Mouse (Mus musculus): ENCODE results near the gene Gm11549. TPM values are rescaled to one million over a fixed set of nuclear protein-coding genes. Genes with fewer than 3 reads are reported as not detected.

Gene Gm11549
- polyA plus RNA-seq, 1 experiment from 2014 or later, result 0.07 TPM

DNA sequence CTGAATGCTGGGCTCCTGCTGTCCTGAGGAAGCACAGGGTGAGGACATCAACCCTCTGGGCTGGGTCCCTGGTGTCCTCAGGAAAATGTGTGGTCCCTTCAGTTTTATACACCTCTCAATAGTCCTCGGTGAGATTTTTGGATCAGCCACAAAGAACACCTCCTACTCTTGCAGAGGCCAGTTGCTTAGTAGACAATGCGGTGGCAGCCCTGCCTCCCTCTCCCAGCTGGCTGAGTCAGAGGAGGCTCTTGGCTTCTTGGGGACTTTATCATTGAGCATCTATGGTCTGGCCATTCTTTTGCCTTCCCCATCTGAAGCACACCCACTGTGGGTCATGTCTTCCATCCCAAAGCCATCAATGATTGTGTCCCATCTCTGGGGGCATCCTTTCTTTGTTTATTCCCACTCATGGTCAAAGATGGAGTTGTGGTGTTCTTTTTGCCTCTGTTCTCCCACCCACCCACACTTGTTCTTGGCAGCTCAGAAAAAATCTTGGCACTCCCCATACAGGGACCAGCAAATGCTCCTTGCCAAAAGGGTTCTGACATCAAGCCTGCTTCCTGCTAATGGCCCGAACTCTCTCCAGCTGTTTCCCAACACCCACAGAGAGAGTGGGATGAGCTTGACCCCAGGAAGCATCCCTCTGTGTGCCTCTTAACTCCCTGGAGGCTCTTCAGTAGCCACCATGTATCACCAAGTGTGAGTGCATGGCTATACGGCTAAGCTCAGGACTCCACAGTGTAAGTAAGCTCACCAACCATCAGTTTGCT, 16.3 kb upstream of the Gm11549 start:
- H3K9ac ChIP-seq, result no peak overlapping the region
- H3K4me2 ChIP-seq, result no peak overlapping the region
- WGBS, result 84% methylated on average over 4 of the region's 4 CpGs
- H3K27me3 ChIP-seq, result peaks cover 6% of the 10 kb centered on the region
- H3K4me3 ChIP-seq, result no peak overlapping the region
- H3K9me3 ChIP-seq, result no peaks in the 10 kb centered on the region
- no peaks in the 10 kb centered on the region for H3K36me3 ChIP-seq
- H3K4me1 ChIP-seq, result peaks cover under 1% of the 10 kb centered on the region; the same call in 1 of the 2 replicates
- H3K27ac ChIP-seq, result no peak overlapping the region
- ATAC-seq (ENCODE audit: insufficient number of reproducible peaks, insufficient read depth, low FRiP score, low TSS enrichment, low read depth), result no peak

DNA sequence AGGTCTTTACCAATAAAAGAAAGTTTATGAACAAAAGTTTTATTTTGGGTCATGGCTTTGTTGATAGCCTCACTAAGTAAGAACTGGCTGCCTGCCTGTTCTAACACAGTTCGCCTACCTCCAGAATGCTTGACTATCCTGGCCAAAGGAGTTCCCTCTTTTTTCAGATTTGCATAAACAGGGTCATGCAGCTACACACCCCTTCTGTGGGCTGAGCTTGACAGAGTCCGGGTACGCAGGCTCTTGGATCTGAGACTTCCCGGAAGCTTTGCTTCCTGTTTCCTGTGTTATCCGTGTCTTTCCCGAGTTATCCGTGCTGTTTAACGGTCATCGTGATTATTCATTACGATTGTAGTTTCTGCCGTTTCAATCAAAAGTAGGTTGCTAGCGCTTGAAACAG, 14.4 kb upstream of the Gm11549 start:
- H3K36me3 ChIP-seq, result no peaks in the 10 kb centered on the region
- H3K27me3 ChIP-seq, result peaks cover 22% of the 10 kb centered on the region
- H3K27ac ChIP-seq, result no peak overlapping the region
- WGBS, result 88% methylated on average over 12 of the region's 12 CpGs
- H3K4me3 ChIP-seq, result no peak overlapping the region
- H3K9ac ChIP-seq, result no peak overlapping the region
- no peak for ATAC-seq (ENCODE audit: insufficient number of reproducible peaks, insufficient read depth, low FRiP score, low TSS enrichment, low read depth)
- peaks cover 11% of the 10 kb centered on the region for H3K4me1 ChIP-seq
- no peak overlapping the region for H3K4me2 ChIP-seq
- no peaks in the 10 kb centered on the region for H3K9me3 ChIP-seq

DNA sequence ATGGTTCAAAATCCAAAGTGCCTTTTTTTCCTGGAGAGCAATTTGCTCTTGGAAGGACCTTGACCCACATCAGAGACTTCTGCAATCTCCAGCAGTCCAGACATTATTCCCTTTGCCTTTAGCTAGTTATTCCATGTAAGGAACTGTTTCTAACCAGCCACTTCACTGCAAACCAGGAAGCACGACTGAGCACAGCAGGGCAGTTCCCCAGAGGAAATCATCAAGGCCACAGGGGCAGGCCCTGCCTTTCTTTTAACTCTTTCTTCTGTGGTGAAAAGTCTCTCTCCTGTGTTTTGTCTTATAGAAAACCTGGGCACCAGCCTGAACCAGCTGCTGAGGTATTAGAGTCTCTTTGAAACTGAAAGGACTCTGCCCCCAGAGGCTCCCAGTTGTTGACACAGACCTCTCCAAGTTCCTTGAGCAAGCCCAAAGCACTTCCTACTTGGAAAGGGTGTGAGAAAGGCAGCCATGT, 11.6 kb upstream of the Gm11549 start:
- Histone ChIP-seq H3K4me3 (no peak overlapping the region), H3K9ac (no peak overlapping the region), H3K27me3 (peaks cover 31% of the 10 kb centered on the region), H3K36me3 (no peaks in the 10 kb centered on the region), H3K4me1 (peaks cover 11% of the 10 kb centered on the region), H3K9me3 (no peaks in the 10 kb centered on the region), H3K4me2 (no peak overlapping the region), H3K27ac (no peak overlapping the region)
- no peak for ATAC-seq (ENCODE audit: insufficient number of reproducible peaks, insufficient read depth, low FRiP score, low TSS enrichment, low read depth)
- 3% methylated on average over 1 of the region's 1 CpGs for WGBS

GRCm38 (mm10) chr3:36532738-36533137, 11.1 kb upstream of the Gm11549 start:
- no peak overlapping the region for H3K9ac ChIP-seq
- H3K9me3 ChIP-seq, result no peaks in the 10 kb centered on the region
- H3K27ac ChIP-seq, result no peak overlapping the region
- peaks cover 11% of the 10 kb centered on the region for H3K4me1 ChIP-seq
- peaks cover 31% of the 10 kb centered on the region for H3K27me3 ChIP-seq
- WGBS, result 33% methylated on average over 7 of the region's 7 CpGs
- no peak for ATAC-seq (ENCODE audit: insufficient number of reproducible peaks, insufficient read depth, low FRiP score, low TSS enrichment, low read depth)
- no peaks in the 10 kb centered on the region for H3K36me3 ChIP-seq
- H3K4me3 ChIP-seq, result no peak overlapping the region
- no peak overlapping the region for H3K4me2 ChIP-seq

DNA sequence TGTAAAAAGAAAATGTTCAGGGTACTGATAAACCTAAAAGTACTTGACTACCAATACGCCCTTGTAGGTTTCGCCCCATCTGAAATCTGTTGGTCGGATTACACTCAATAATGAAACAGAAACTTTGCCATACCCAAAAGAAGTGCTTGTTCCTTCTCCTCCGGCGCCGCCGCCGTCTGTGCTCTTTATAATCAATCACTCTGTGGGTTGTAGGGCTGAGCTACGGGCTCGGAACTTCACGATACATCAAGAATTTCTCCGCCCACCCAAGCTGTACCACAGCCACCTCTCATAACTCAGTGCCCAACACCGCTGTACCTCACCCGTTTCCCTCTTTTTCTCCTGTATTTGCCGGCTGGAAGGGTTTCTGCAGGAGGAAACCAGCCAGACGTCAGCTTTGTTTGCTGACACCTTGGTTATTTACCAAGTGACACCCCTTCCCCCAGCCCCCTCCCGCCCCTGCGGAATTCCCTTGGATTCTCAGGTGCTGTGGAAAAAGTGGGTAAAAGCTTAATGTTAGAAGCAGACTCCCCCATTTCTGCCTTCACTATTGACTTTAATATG, 10.4 kb upstream of the Gm11549 start:
- no peak overlapping the region for H3K27ac ChIP-seq
- H3K9me3 ChIP-seq, result no peaks in the 10 kb centered on the region
- no peak for ATAC-seq (ENCODE audit: insufficient number of reproducible peaks, insufficient read depth, low FRiP score, low TSS enrichment, low read depth)
- no peaks in the 10 kb centered on the region for H3K36me3 ChIP-seq
- peaks cover 31% of the 10 kb centered on the region for H3K27me3 ChIP-seq
- WGBS, result 13% methylated on average over 18 of the region's 18 CpGs
- peak overlapping the region; percentile 51 for H3K4me2 ChIP-seq
- H3K9ac ChIP-seq, result peak overlapping the region; percentile 41; the same call in 1 of the 2 replicates
- peaks cover 11% of the 10 kb centered on the region for H3K4me1 ChIP-seq
- peak overlapping the region; percentile 28 for H3K4me3 ChIP-seq

DNA sequence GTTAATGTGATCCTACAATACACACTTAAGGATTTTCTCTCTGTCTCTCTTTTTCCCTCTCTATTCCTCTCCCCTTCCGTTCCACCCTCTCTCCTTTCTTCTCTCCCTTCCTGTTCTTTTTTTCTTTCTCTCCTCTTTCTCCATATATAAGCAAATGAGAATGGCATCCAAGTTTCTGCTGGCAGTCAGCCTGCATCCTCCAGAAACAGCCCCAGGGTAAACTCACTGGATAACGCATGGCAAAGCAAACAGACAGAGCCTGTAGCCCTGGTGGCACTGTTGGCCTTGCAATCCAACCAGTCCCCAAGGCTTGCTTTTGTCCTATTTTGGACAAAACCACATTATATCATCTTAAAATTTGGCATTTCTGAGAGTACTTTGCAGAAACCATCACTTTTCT, 9.6 kb upstream of the Gm11549 start:
- ATAC-seq (ENCODE audit: insufficient number of reproducible peaks, insufficient read depth, low FRiP score, low TSS enrichment, low read depth), result no peak
- Histone ChIP-seq H3K27ac (no peak overlapping the region), H3K27me3 (peaks cover 31% of the 10 kb centered on the region), H3K9ac (no peak overlapping the region), H3K4me2 (no peak overlapping the region), H3K4me3 (no peak overlapping the region), H3K9me3 (no peaks in the 10 kb centered on the region), H3K36me3 (no peaks in the 10 kb centered on the region), H3K4me1 (peaks cover 11% of the 10 kb centered on the region)
- WGBS, result 18% methylated on average over 2 of the region's 2 CpGs

DNA sequence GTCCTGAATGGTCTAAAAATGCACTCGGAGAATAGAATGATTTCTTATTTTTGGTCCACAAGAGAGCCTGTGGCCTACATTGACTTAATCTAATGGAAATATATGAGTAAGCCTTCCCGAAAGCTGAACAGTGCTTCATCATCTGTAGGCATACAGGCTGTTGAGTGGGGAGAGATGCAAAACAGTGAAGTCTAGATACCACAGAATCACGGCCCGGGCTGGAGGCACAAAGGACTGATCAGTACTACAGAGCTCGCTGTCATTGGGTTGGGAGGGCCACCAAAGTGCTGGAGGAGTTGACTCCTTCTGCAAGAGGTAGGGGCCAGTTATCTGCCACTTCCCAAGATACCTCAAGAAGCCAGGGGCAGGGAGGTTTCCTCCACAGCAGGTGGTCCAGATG, 9.2 kb upstream of the Gm11549 start:
- WGBS, result 81% methylated on average over 5 of the region's 5 CpGs
- H3K4me2 ChIP-seq, result no peak overlapping the region
- peaks cover 11% of the 10 kb centered on the region for H3K4me1 ChIP-seq
- no peak for ATAC-seq (ENCODE audit: insufficient number of reproducible peaks, insufficient read depth, low FRiP score, low TSS enrichment, low read depth)
- H3K4me3 ChIP-seq, result no peak overlapping the region
- H3K9ac ChIP-seq, result no peak overlapping the region
- H3K27me3 ChIP-seq, result peaks cover 31% of the 10 kb centered on the region
- H3K36me3 ChIP-seq, result no peaks in the 10 kb centered on the region
- no peak overlapping the region for H3K27ac ChIP-seq
- H3K9me3 ChIP-seq, result no peaks in the 10 kb centered on the region

- ATAC-seq (ENCODE audit: insufficient number of reproducible peaks, insufficient read depth, low FRiP score, low TSS enrichment, low read depth), result no peak
- H3K4me1 ChIP-seq, result peaks cover 11% of the 10 kb centered on the region
- H3K27ac ChIP-seq, result no peak overlapping the region
- H3K27me3 ChIP-seq, result peaks cover 31% of the 10 kb centered on the region
- no peaks in the 10 kb centered on the region for H3K36me3 ChIP-seq
- WGBS, result 89% methylated on average over 6 of the region's 6 CpGs
- no peaks in the 10 kb centered on the region for H3K9me3 ChIP-seq
- H3K9ac ChIP-seq, result no peak overlapping the region
- H3K4me3 ChIP-seq, result no peak overlapping the region
- H3K4me2 ChIP-seq, result no peak overlapping the region
These were observed 8.7 kb upstream of the Gm11549 start for GRCm38 (mm10) chr3:36530345-36530744.

DNA sequence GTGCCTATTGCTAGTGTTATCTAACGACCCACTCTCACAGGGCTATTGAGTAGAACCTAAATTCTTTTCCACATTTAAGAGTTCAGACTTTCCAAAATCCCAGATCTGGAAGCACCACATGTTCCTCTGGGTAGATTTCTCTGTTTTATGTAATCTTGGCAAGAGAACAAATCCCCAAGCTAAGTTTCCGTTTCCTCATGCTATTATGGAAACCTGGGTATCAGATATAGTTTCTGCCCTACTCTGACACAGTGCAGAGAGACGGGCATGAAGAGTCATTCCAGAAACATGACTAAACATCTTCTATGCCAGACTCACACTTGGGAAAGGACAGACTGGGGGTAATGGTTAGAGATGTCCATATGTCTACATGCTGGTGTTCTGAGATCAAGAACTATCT, 2.9 kb upstream of the Gm11549 start:
- Histone ChIP-seq H3K4me1 (peaks cover 6% of the 10 kb centered on the region), H3K9ac (no peak overlapping the region), H3K4me3 (no peak overlapping the region), H3K9me3 (no peaks in the 10 kb centered on the region), H3K27me3 (peaks cover 40% of the 10 kb centered on the region), H3K27ac (no peak overlapping the region), H3K4me2 (no peak overlapping the region), H3K36me3 (no peaks in the 10 kb centered on the region)
- no peak for ATAC-seq (ENCODE audit: insufficient number of reproducible peaks, insufficient read depth, low FRiP score, low TSS enrichment, low read depth)
- WGBS, result 72% methylated on average over 3 of the region's 3 CpGs

DNA sequence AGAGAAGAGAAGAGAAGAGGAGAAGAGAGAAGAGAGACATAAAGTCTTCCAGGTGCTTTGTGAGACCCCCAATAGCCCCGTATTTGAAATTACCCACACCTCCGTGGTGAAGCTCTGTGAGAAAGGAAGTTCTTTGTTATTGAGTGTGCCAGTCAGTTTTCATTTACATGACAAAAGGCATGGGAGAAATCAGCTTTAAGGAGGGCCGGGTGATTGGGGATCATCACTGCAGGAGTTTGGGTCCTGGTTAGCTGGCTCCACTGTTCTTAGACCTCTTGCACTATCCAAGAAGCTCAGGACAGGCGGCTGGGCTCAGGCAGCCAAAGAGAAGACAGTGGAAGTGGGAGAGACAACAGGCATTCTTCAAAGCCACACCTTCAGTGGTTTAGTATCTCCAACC, 524 bp upstream of the Gm11549 start:
- 7% methylated on average over 4 of the region's 4 CpGs for WGBS
- peaks cover 6% of the 10 kb centered on the region for H3K4me1 ChIP-seq
- H3K4me2 ChIP-seq, result no peak overlapping the region; the same call in 1 of the 2 replicates
- no peak overlapping the region for H3K27ac ChIP-seq
- H3K27me3 ChIP-seq, result peaks cover 52% of the 10 kb centered on the region
- H3K4me3 ChIP-seq, result no peak overlapping the region
- no peak for ATAC-seq (ENCODE audit: insufficient number of reproducible peaks, insufficient read depth, low FRiP score, low TSS enrichment, low read depth)
- H3K36me3 ChIP-seq, result no peaks in the 10 kb centered on the region
- H3K9ac ChIP-seq, result no peak overlapping the region
- no peaks in the 10 kb centered on the region for H3K9me3 ChIP-seq

DNA sequence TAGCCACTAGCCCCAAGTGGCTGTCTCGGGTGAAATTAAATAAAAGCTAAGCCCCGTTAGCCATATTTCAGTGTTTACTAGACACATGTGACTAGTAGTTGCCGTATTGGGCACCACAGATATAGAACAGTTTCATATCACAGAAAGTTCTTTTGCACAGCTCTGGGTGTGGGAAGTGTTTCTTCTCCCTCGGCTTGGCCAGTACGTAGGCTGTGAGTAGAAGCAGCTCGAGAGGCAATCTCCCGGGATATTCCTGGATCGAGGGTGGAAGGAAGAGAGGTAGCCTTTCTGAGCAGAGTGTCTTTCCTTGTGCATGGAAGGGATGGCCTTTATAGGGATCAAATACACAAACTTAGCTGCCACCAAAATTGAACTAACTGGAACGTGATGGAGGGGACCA, 5.4 kb downstream of the Gm11549 start:
- no peaks in the 10 kb centered on the region for H3K36me3 ChIP-seq
- no peak overlapping the region for H3K27ac ChIP-seq
- H3K4me3 ChIP-seq, result no peak overlapping the region
- H3K4me1 ChIP-seq, result peaks cover 4% of the 10 kb centered on the region
- H3K4me2 ChIP-seq, result no peak overlapping the region
- WGBS, result 85% methylated on average over 9 of the region's 9 CpGs
- no peaks in the 10 kb centered on the region for H3K9me3 ChIP-seq
- no peak for ATAC-seq (ENCODE audit: insufficient number of reproducible peaks, insufficient read depth, low FRiP score, low TSS enrichment, low read depth)
- peaks cover 32% of the 10 kb centered on the region for H3K27me3 ChIP-seq
- no peak overlapping the region for H3K9ac ChIP-seq

- no peak overlapping the region for H3K9ac ChIP-seq
- H3K27ac ChIP-seq, result no peak overlapping the region
- no peak overlapping the region for H3K4me2 ChIP-seq
- no peaks in the 10 kb centered on the region for H3K4me1 ChIP-seq
- no peaks in the 10 kb centered on the region for H3K36me3 ChIP-seq
- H3K4me3 ChIP-seq, result no peak overlapping the region
- no peak for ATAC-seq (ENCODE audit: insufficient number of reproducible peaks, insufficient read depth, low FRiP score, low TSS enrichment, low read depth)
- no peaks in the 10 kb centered on the region for H3K9me3 ChIP-seq
- H3K27me3 ChIP-seq, result peaks cover 4% of the 10 kb centered on the region; the same call in 1 of the 2 replicates
- 82% methylated on average over 6 of the region's 6 CpGs for WGBS
These were observed 10.1 kb downstream of the Gm11549 start for GRCm38 (mm10) chr3:36511491-36511890.

Data from embryonic facial prominence, embryonic 13.5 days (tissue).